Mouse (Mus musculus) heart, adult 2 months (tissue): ENCODE results near the gene Znrf1.

Source experiments
- CTCF ChIP-seq: fragments of 200-600 bp; IDR thresholded peaks from 2 replicates; pipeline ENCODE4 v1.8.1; 2022; ENCODE audit warnings: antibody characterized with exemption, mild to moderate bottlenecking, moderate library complexity
- EP300 ChIP-seq: fragments of 200-500 bp; IDR thresholded peaks from 2 replicates; pipeline ENCODE4 v1.6.1; 2011; ENCODE audit warnings: low read depth, low read length, control low read depth; ENCODE audit not compliant: insufficient read depth
- POLR2A ChIP-seq: fragments of 200-500 bp; IDR thresholded peaks from 2 replicates; pipeline ENCODE4 v1.6.1; 2011; ENCODE audit warnings: mild to moderate bottlenecking, low read depth, low read length, control low read depth; ENCODE audit not compliant: insufficient read depth

GRCm38 (mm10) chr8:111545406-111546156 lies 9.7 kb downstream of the Znrf1 start:
- no peak for TF ChIP-seq POLR2A
- no peak for TF ChIP-seq CTCF
- TF ChIP-seq EP300, result no peak
